Mouse (Mus musculus) kidney, embryonic 14.5 days (tissue): ENCODE data around the gene Cstb. TPM values are rescaled to one million over a fixed set of nuclear protein-coding genes. Genes with fewer than 3 reads are reported as not detected.

Experiments used
- ATAC-seq: fragments of 200-750 bp; cut with Nextera tagmentation; 2 replicates; pipeline ENCODE4 v1.8.0; 2017; ENCODE audit warnings: moderate number of reproducible peaks, mild to moderate bottlenecking, moderate TSS enrichment, moderate library complexity; ENCODE audit not compliant: low FRiP score, low TSS enrichment
- H3K27ac ChIP-seq: fragments of 300-500 bp; sonication (generic); 2 replicates; pipeline ENCODE4 v1.5.1; 2014; ENCODE audit warnings: low read depth, mild to moderate bottlenecking, low read length, moderate library complexity, mixed read lengths
- H3K27me3 ChIP-seq: fragments of 300-500 bp; sonication (generic); 2 replicates; pipeline ENCODE4 v1.6.1; 2014; ENCODE audit warnings: mild to moderate bottlenecking, low read length; ENCODE audit not compliant: control insufficient read depth, insufficient read depth
- H3K36me3 ChIP-seq: fragments of 300-500 bp; sonication (generic); 2 replicates; pipeline ENCODE4 v1.6.1; 2014; ENCODE audit warnings: low read length, mixed read lengths; ENCODE audit not compliant: control insufficient read depth, insufficient read depth
- H3K4me1 ChIP-seq: fragments of 300-500 bp; sonication (generic); 2 replicates; pipeline ENCODE4 v1.6.1; 2014; ENCODE audit warnings: low read length, mixed read lengths; ENCODE audit not compliant: control insufficient read depth, insufficient read depth
- H3K4me2 ChIP-seq: fragments of 300-500 bp; sonication (generic); replicated peaks from 2 replicates; pipeline ENCODE4 v1.6.1; 2014; ENCODE audit warnings: low read depth, mild to moderate bottlenecking, low read length
- H3K4me3 ChIP-seq: fragments of 300-500 bp; sonication (generic); 2 replicates; pipeline ENCODE4 v1.5.1; 2014; ENCODE audit warnings: mild to moderate bottlenecking, low read length
- H3K9ac ChIP-seq: fragments of 300-500 bp; sonication (generic); 2 replicates; pipeline ENCODE4 v1.6.1; 2014; ENCODE audit warnings: low read depth, mild to moderate bottlenecking, low read length, moderate library complexity
- H3K9me3 ChIP-seq: fragments of 300-500 bp; sonication (generic); 2 replicates; pipeline ENCODE4 v1.6.1; 2016; ENCODE audit warnings: low read length; ENCODE audit not compliant: control insufficient read depth
- WGBS: fragments of 180-500 bp; shearing (Covaris S2); extraction: QIAGEN DNeasy Blood & Tissue Kit; methylation state at CpG from one replicate; pipeline ENCODE4 v1.1.7; 2014; 5-methylcytosine and 5-hydroxymethylcytosine counted together
- polyA plus RNA-seq: library from polyadenylated mRNA; unstranded; fragments of >200 nt; fragmentation: Nextera tagmentation; extraction: Ambion mirVana; gene quantifications from 2 replicates; pipeline ENCODE4 v1.2.1, GENCODE M21; 2014

Cstb gene
- polyA plus RNA-seq, result 206 and 270 TPM in 2 replicates

DNA sequence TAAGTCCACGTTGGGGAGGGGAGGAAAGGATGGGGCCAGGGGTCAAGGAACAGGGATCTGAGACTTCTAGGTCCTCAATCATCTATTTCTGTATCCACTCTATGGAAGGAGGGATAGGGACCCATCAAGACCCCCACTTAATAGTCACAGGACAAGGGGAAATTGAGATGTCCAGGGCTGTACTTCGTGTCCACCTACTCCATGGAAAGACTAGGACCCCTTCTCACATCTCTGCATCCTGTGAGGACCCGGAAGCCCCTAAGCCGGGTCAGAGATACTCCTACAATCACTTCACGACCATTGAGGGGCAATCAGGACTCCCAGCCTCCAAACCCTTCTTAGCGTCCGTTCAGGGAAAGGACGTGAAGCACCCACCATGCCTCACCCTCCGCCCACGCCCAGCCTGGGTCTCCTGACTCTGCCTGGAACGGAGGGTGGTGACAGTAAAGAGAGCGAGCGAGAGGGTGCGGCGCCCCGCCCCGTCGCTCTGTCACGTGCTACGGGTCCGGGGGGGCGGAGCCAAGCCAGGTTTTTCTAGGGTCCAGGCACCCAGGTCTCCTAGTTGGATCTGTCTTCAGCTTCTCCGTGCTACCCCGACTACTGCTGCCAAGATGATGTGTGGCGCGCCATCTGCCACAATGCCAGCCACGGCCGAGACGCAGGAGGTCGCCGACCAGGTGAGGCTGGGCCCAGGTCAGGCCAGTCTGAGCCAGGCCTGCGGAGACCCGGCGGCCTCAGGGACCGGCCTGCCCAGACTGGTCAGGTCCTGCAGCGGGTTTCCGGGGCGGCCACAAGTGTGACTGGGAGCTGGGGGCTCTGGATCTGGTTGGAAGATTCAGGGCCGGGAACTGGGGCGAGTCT is at the start of gene Cstb:
Gene Cstb, plus strand, starts transcription at position 489 of the 861 bp plus-strand sequence.
- Histone ChIP-seq H3K9me3 (no peaks in the 10 kb centered on the region), H3K27me3 (no peaks in the 10 kb centered on the region), H3K9ac (peak within 1 kb of the TSS; percentile 65), H3K4me3 (peak within 1 kb of the TSS; percentile 64), H3K4me2 (peak within 1 kb of the TSS; percentile 63), H3K4me1 (peaks cover 6% of the 10 kb centered on the region; the same call in 1 of the 2 replicates), H3K36me3 (peaks cover 18% of the 10 kb centered on the region), H3K27ac (peak within 1 kb of the TSS; percentile 49; the same call in 1 of the 2 replicates)
- under 1% methylated on average over 40 of the region's 40 CpGs for WGBS
- ATAC-seq, result peak; percentile 94

DNA sequence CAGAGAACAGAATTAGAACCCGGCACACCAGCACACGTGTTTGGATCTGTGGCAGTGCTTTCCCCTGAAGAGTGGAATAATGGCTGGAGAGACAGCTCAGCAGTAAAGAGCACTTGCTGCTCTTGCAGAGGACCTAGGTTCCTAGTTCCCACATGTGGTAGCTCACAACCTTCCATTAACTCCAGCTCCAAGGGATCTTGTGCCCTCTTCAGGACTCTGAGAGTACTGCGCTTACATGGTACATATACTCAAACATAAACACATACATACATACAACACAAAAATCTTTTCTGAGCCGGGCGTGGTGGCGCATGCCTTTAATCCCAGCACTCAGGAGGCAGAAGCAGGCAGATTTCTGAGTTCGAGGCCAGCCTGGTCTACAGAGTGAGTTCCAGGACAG is 47.0 kb upstream of the Cstb start:
- Histone ChIP-seq H3K27ac (no peak overlapping the region), H3K27me3 (no peaks in the 10 kb centered on the region), H3K4me3 (no peak overlapping the region), H3K4me2 (no peak overlapping the region), H3K4me1 (no peaks in the 10 kb centered on the region), H3K9me3 (no peaks in the 10 kb centered on the region), H3K9ac (no peak overlapping the region), H3K36me3 (no peaks in the 10 kb centered on the region)
- ATAC-seq, result no peak
- WGBS, result 94% methylated on average over 7 of the region's 7 CpGs

DNA sequence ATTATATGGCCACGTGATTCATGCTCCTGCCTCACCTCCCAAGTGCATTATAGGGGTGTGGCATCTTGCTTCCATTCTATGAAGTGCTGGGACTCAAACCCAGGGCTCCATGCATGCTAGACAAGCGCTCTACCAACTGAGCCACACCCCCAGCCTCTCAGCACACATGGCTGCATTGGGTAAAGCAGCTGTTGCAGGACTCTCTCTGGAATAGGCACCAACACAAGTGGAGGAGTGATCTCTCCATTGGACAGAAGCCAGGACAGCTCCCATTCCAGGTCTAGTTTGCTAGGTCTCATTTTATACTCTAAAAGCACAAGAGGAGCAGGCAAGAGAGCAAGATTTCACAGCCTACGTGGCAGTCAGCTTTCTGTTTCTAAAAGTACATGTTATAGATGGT is 41.9 kb upstream of the Cstb start:
- no peak overlapping the region for H3K9ac ChIP-seq
- no peak overlapping the region for H3K4me3 ChIP-seq
- H3K27me3 ChIP-seq, result no peaks in the 10 kb centered on the region
- 81% methylated on average over 3 of the region's 3 CpGs for WGBS
- H3K4me1 ChIP-seq, result no peaks in the 10 kb centered on the region
- no peaks in the 10 kb centered on the region for H3K36me3 ChIP-seq
- H3K27ac ChIP-seq, result no peak overlapping the region
- no peak overlapping the region for H3K4me2 ChIP-seq
- no peaks in the 10 kb centered on the region for H3K9me3 ChIP-seq
- ATAC-seq, result no peak

DNA sequence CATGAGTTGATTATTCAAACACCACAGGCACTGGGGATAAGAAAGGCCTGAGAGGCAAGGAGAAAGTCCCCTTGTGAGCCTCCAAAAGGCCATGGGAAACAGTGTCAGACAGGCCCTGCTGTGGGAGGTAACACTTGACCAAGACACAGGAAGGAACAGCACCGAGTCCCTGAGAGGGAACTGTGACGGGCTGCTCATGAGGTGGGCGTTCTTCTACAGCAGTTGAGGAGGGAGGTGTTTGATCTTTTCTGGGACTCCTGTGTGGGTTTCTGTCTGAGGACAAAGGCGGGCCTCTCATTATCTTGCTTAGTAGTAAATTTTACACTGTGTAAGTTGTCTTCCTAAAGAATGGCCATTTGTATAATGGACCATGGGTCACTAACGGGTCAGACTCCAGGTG is 39.9 kb upstream of the Cstb start:
- Histone ChIP-seq H3K4me3 (no peak overlapping the region), H3K9me3 (no peaks in the 10 kb centered on the region), H3K36me3 (no peaks in the 10 kb centered on the region), H3K9ac (no peak overlapping the region), H3K4me2 (no peak overlapping the region), H3K27ac (no peak overlapping the region), H3K4me1 (0 out of 2 replicates have a peak, but pooled peaks cover under 1% of the 10 kb centered on the region), H3K27me3 (peaks cover 1% of the 10 kb centered on the region)
- 64% methylated on average over 5 of the region's 5 CpGs for WGBS
- no peak for ATAC-seq

DNA sequence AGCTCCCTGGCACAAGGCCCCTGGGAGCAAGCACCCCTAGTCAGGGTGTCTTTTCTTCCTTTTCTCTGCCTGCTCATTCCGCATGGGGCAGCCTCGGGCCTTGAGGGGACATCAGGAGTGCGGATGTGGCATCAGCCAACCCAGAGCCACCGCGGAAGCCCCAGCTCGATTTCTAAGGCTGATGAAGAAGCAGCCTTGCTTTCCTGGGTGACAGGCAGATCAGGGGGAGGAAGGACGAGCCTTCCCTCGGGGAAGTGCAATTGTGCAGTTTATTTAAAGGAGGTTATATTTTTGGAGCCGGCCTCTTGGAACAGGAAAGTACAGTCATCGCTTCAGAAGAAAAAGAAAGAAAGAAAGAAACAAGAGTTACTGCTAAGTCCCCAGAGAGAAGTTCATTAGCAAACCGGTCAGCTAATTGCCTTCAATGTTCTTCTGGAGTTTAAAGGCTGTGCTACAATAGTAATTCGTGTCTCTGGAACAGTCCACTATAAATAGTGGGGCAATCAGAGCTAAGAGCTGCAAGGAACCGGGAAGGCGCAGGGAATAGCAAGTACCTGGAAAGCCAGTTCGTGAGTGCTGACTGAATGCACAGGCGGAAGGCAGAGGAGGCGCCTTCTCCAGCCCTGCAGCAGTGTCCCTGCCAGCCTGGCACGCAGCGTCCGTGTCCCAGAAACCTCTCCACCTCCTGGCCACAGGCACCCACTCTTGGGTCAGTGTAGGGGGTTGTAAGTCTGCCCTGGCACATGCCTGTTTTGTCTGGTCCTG is 37.1 kb upstream of the Cstb start:
- H3K9ac ChIP-seq, result no peak overlapping the region
- no peaks in the 10 kb centered on the region for H3K36me3 ChIP-seq
- H3K27ac ChIP-seq, result no peak overlapping the region
- no peak overlapping the region for H3K4me2 ChIP-seq
- H3K9me3 ChIP-seq, result no peaks in the 10 kb centered on the region
- 42% methylated on average over 20 of the region's 20 CpGs for WGBS
- ATAC-seq, result no peak
- H3K4me1 ChIP-seq, result 0 out of 2 replicates have a peak, but pooled peaks cover 9% of the 10 kb centered on the region
- no peak overlapping the region for H3K4me3 ChIP-seq
- H3K27me3 ChIP-seq, result peaks cover 17% of the 10 kb centered on the region

DNA sequence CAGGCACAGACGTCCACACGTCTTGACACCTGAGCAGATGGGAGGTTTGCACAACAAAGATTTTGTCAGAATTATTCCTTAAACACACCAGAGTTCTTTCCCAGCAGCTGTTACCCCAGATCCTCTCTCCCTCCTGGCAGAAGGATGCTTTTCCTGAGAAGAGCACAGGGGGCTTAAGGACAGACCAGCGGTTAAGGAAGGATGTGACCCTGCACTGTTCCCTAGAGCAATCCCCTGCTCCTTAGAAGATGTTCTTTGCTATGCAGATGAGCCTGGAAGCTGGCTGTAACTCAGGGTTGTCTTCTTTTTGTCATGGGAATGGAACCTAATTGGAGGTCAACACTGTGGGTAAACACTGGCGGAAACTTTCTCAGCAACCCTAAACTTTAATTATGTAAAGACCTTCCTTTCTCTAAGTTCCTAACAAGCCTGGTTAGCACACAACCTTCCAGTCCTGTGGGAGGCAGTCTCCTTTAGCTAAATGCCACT is 34.4 kb upstream of the Cstb start:
- WGBS, result 15% methylated on average over 4 of the region's 4 CpGs
- ATAC-seq, result no peak
- H3K27ac ChIP-seq, result no peak overlapping the region
- H3K9me3 ChIP-seq, result no peaks in the 10 kb centered on the region
- H3K9ac ChIP-seq, result no peak overlapping the region
- H3K4me1 ChIP-seq, result 0 out of 2 replicates have a peak, but pooled peaks cover 9% of the 10 kb centered on the region
- peaks cover 17% of the 10 kb centered on the region for H3K27me3 ChIP-seq
- H3K4me3 ChIP-seq, result no peak overlapping the region
- no peak overlapping the region for H3K4me2 ChIP-seq
- H3K36me3 ChIP-seq, result no peaks in the 10 kb centered on the region

DNA sequence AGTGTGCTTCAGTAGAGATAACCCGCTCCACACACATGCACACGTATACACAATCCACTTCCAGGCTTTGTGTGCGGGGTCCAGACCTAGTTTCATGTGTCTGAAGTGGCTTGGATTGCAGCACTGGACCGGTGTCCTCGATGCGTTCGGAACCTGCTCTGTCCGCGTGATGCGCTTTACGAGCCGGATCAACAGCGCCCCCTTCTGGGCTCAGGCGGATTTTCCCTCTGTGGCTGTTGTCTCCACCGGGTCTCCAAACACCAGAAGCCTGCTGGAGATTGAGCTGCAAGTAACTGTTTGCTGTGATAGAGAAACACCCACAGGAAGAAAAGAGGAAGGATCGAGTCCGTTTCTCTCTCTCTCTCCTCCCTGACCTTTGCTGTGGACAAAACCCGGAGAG is 33.4 kb upstream of the Cstb start:
- H3K4me1 ChIP-seq, result 0 out of 2 replicates have a peak, but pooled peaks cover 9% of the 10 kb centered on the region
- H3K36me3 ChIP-seq, result no peaks in the 10 kb centered on the region
- H3K4me2 ChIP-seq, result no peak overlapping the region
- ATAC-seq, result peak; percentile 18; the same call in 1 of the 2 replicates
- 3% methylated on average over 18 of the region's 18 CpGs for WGBS
- H3K27ac ChIP-seq, result no peak overlapping the region
- H3K9me3 ChIP-seq, result no peaks in the 10 kb centered on the region
- no peak overlapping the region; the same call in 1 of the 2 replicates for H3K9ac ChIP-seq
- H3K4me3 ChIP-seq, result no peak overlapping the region
- H3K27me3 ChIP-seq, result peaks cover 17% of the 10 kb centered on the region

DNA sequence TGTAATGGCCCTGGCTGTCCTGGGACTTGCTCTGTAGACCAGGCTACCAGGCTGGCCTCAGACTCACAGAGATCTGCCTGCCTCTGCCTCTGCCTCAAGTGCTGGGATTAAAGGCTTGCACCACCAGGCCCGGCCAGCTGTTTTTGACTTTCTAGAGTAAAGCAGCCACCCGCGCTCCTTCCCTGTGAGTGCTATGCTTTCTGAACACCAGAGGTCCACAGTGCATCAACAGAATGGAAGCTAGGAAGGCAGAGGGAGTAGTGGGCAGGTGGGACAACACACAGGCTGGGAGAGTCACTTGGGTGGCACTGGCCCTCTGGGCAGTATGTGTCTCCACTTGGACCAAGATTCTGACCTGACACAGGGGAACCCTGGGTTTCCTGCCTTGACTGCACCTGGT is 30.1 kb upstream of the Cstb start:
- H3K4me2 ChIP-seq, result no peak overlapping the region
- H3K4me1 ChIP-seq, result peaks cover 17% of the 10 kb centered on the region
- no peak overlapping the region for H3K4me3 ChIP-seq
- H3K9me3 ChIP-seq, result no peaks in the 10 kb centered on the region
- WGBS, result 91% methylated on average over 3 of the region's 3 CpGs
- H3K27me3 ChIP-seq, result peaks cover 17% of the 10 kb centered on the region
- H3K36me3 ChIP-seq, result peaks cover 9% of the 10 kb centered on the region
- no peak for ATAC-seq
- no peak overlapping the region for H3K27ac ChIP-seq
- H3K9ac ChIP-seq, result no peak overlapping the region
